14 mouse cellular contexts compared by ENCODE assay signal in genomic region chrX:8222296-8222677, GRCm38 (mm10). TPM values are rescaled to one million over a fixed set of nuclear protein-coding genes. Genes with fewer than 3 reads are reported as not detected.
A peak's percentile ranks its signal among the peaks of the same experiment; 100 is the strongest.
DNase-seq lines count a peak whose midpoint lies in the region; ATAC-seq and TF ChIP-seq lines count a peak whose summit lies in the region.
"Had no signal": no experiment of that assay in that cellular context is flagged by ENCODE, and none has a peak within 500 bp of the region (broad histone marks: within the 10 kb centered on the region; RNA-seq: fewer than 3 reads in every experiment).

No protein-coding gene starts in this region.

- 67% methylated on average over 3 of the region's 3 CpGs for WGBS in midbrain, postnatal 0 days
- WGBS in midbrain, embryonic 10.5 days = 78% methylated on average over 3 of the region's 3 CpGs

- H3K36me3 ChIP-seq in midbrain, postnatal 0 days (ENCODE audit: insufficient read depth, low read length) = no peaks in the 10 kb centered on the region
- H3K36me3 ChIP-seq in midbrain, embryonic 10.5 days = no peaks in the 10 kb centered on the region
- H3K36me3 ChIP-seq: heart, embryonic 15.5 days; midbrain, embryonic 15.5 days; neural tube, embryonic 15.5 days had no signal

- no peak overlapping the region for H3K9ac ChIP-seq in midbrain, postnatal 0 days (replicated peaks; ENCODE audit: low read length, poor library complexity, severe bottlenecking)
- H3K9ac ChIP-seq: heart, embryonic 15.5 days; midbrain, embryonic 15.5 days; neural tube, embryonic 15.5 days had no signal

- no peak overlapping the region for H3K27ac ChIP-seq in midbrain, postnatal 0 days (ENCODE audit: low read depth, low read length)
- no peak overlapping the region for H3K27ac ChIP-seq in midbrain, embryonic 10.5 days (replicated peaks)
- H3K27ac ChIP-seq: heart, embryonic 15.5 days; midbrain, embryonic 15.5 days; neural tube, embryonic 15.5 days had no signal

- no peak for ATAC-seq in midbrain, postnatal 0 days (ENCODE audit: low FRiP score)
- ATAC-seq: midbrain, embryonic 15.5 days had no signal

- H3K9me3 ChIP-seq in midbrain, postnatal 0 days (ENCODE audit: low read length) = no peaks in the 10 kb centered on the region
- H3K9me3 ChIP-seq in midbrain, embryonic 10.5 days (replicated peaks) = peaks cover 5% of the 10 kb centered on the region; the same call in 1 of the 2 replicates
- H3K9me3 ChIP-seq: heart, embryonic 15.5 days; midbrain, embryonic 15.5 days; neural tube, embryonic 15.5 days had no signal

- no peaks in the 10 kb centered on the region for H3K4me1 ChIP-seq in midbrain, postnatal 0 days (ENCODE audit: insufficient read depth, low read length)
- no peaks in the 10 kb centered on the region for H3K4me1 ChIP-seq in midbrain, embryonic 10.5 days
- H3K4me1 ChIP-seq: heart, embryonic 15.5 days; midbrain, embryonic 15.5 days; neural tube, embryonic 15.5 days had no signal

- peak; percentile 3 for DNase-seq in midbrain, postnatal 0 days (ENCODE audit: low spot score)
- DNase-seq in midbrain, embryonic 10.5 days (ENCODE audit: low spot score) = no peak
- DNase-seq in cerebellum, postnatal 36 days = peak; percentile 51 to 64
- peak; percentile 41 to 56 for DNase-seq in layer of hippocampus, postnatal 36 days
- peak; percentile 83 for DNase-seq in telencephalon, adult 2 months (ENCODE audit: low read depth, low spot score)
- DNase-seq in adrenal gland, postnatal 10 days = no peak
- DNase-seq in spleen, postnatal 4 days (ENCODE audit: low spot score in 2 of 2) = no peak
- DNase-seq in T-cell, adult 2 months (ENCODE audit: low spot score) = no peak
- DNase-seq: kidney, postnatal 36 days had no signal

- TF ChIP-seq CTCF in midbrain, postnatal 0 days (IDR thresholded peaks at IDR 0.05) = no peak

- no peak overlapping the region for H3K4me2 ChIP-seq in midbrain, postnatal 0 days (ENCODE audit: low read depth, low read length, poor library complexity, severe bottlenecking)
- H3K4me2 ChIP-seq: heart, embryonic 15.5 days; midbrain, embryonic 15.5 days; neural tube, embryonic 15.5 days had no signal

- H3K4me3 ChIP-seq in midbrain, postnatal 0 days (ENCODE audit: low read depth, low read length) = no peak overlapping the region
- no peak overlapping the region for H3K4me3 ChIP-seq in midbrain, embryonic 10.5 days
- H3K4me3 ChIP-seq: heart, embryonic 15.5 days; midbrain, embryonic 15.5 days; neural tube, embryonic 15.5 days had no signal

- no peaks in the 10 kb centered on the region for H3K27me3 ChIP-seq in midbrain, postnatal 0 days (ENCODE audit: insufficient read depth, low read length)
- H3K27me3 ChIP-seq in midbrain, embryonic 10.5 days (ENCODE audit: low read depth, poor library complexity, severe bottlenecking) = peaks cover 11% of the 10 kb centered on the region
- H3K27me3 ChIP-seq: CH12.LX; heart, embryonic 15.5 days; midbrain, embryonic 15.5 days; neural tube, embryonic 15.5 days had no signal

RNA-seq across cellular contexts. Expression of gene Porcn, which starts 16.0 kb away (rescaled TPM):
- total RNA-seq in midbrain, postnatal 0 days (2014; rRNA removed) = 59.9 and 68.0 TPM in 2 replicates
- 42.3 and 44.4 TPM in 2 replicates for polyA plus RNA-seq in midbrain, postnatal 0 days (2015; fragmentation: Nextera tagmentation; extraction: Ambion mirVana)
- 12.2 and 17.2 TPM in 2 replicates for polyA plus RNA-seq in midbrain, embryonic 10.5 days (2016; fragmentation: Nextera tagmentation; extraction: Ambion mirVana)
- total RNA-seq in layer of hippocampus, postnatal 36 days (2021) = 100 to 1,000 TPM in 1 of 2 experiments, 10 to 100 TPM in 1; 99.1 to 103 TPM
- total RNA-seq in adrenal gland, postnatal 10 days (2021) = 1 to 10 TPM; 5.4 to 7.8 TPM

RNA-seq across cellular contexts. Expression of gene Ebp, which starts 29.0 kb away (rescaled TPM):
- 24.7 and 26.6 TPM in 2 replicates for total RNA-seq in midbrain, postnatal 0 days (2014; rRNA removed)
- 22.9 and 26.9 TPM in 2 replicates for polyA plus RNA-seq in midbrain, postnatal 0 days (2015; fragmentation: Nextera tagmentation; extraction: Ambion mirVana)
- 35.1 TPM in 2 replicates for polyA plus RNA-seq in midbrain, embryonic 10.5 days (2016; fragmentation: Nextera tagmentation; extraction: Ambion mirVana)
- 10 to 100 TPM; 30.1 to 31.3 TPM for total RNA-seq in layer of hippocampus, postnatal 36 days (2021)
- total RNA-seq in adrenal gland, postnatal 10 days (2021) = 10 to 100 TPM; 41.5 to 53.1 TPM

RNA-seq across cellular contexts. Expression of gene Ftsj1, which starts 29.9 kb away (rescaled TPM):
- total RNA-seq in midbrain, postnatal 0 days (2014; rRNA removed) = 39.6 and 39.9 TPM in 2 replicates
- polyA plus RNA-seq in midbrain, postnatal 0 days (2015; fragmentation: Nextera tagmentation; extraction: Ambion mirVana) = 35.4 and 39.9 TPM in 2 replicates
- 44.2 and 45.7 TPM in 2 replicates for polyA plus RNA-seq in midbrain, embryonic 10.5 days (2016; fragmentation: Nextera tagmentation; extraction: Ambion mirVana)
- 10 to 100 TPM; 25.1 to 26.6 TPM for total RNA-seq in layer of hippocampus, postnatal 36 days (2021)
- 10 to 100 TPM; 18.3 to 22.3 TPM for total RNA-seq in adrenal gland, postnatal 10 days (2021)

RNA-seq across cellular contexts. Expression of gene Tbc1d25, which starts 46.3 kb away (rescaled TPM):
- total RNA-seq in midbrain, postnatal 0 days (2014; rRNA removed) = 21.2 and 24.7 TPM in 2 replicates
- 17.6 and 20.7 TPM in 2 replicates for polyA plus RNA-seq in midbrain, postnatal 0 days (2015; fragmentation: Nextera tagmentation; extraction: Ambion mirVana)
- polyA plus RNA-seq in midbrain, embryonic 10.5 days (2016; fragmentation: Nextera tagmentation; extraction: Ambion mirVana) = 8.7 and 11.2 TPM in 2 replicates
- 10 to 100 TPM; 13.3 to 14.9 TPM for total RNA-seq in layer of hippocampus, postnatal 36 days (2021)
- total RNA-seq in adrenal gland, postnatal 10 days (2021) = 1 to 10 TPM; 7.3 to 8.0 TPM

RNA-seq across cellular contexts. Expression of gene Slc38a5, which starts 48.6 kb away (rescaled TPM):
- total RNA-seq in midbrain, postnatal 0 days (2014; rRNA removed) = 14.4 and 22.4 TPM in 2 replicates
- polyA plus RNA-seq in midbrain, postnatal 0 days (2015; fragmentation: Nextera tagmentation; extraction: Ambion mirVana) = 17.1 and 17.5 TPM in 2 replicates
- 4.6 and 4.8 TPM in 2 replicates for polyA plus RNA-seq in midbrain, embryonic 10.5 days (2016; fragmentation: Nextera tagmentation; extraction: Ambion mirVana)
- total RNA-seq in layer of hippocampus, postnatal 36 days (2021) = 1 to 10 TPM; 7.7 to 9.6 TPM
- 1 to 10 TPM; 2.5 to 2.7 TPM for total RNA-seq in adrenal gland, postnatal 10 days (2021)
- total RNA-seq: CH12.LX; gastrocnemius, adult 8-10 months had no signal

Comparison
In these comparisons a context has a peak if more than half of its experiments do, and no peak if none do; other contexts are left out.
1. DNase-seq: peak in midbrain, postnatal 0 days (single experiment), cerebellum, postnatal 36 days (2 of 2), layer of hippocampus, postnatal 36 days (2 of 2) and telencephalon, adult 2 months (single experiment); none in midbrain, embryonic 10.5 days (single experiment), adrenal gland, postnatal 10 days (single experiment), spleen, postnatal 4 days (0 of 2) and T-cell, adult 2 months (single experiment).